Mouse (Mus musculus): ENCODE measurements around the gene Ifitm3. TPM values are rescaled to one million over a fixed set of nuclear protein-coding genes. Genes with fewer than 3 reads are reported as not detected.
A peak's percentile ranks its signal among the peaks of the same experiment; 100 is the strongest.

Ifitm3 gene
- polyA plus RNA-seq, 1 experiment from 2014 or later: 21.0 TPM

DNA sequence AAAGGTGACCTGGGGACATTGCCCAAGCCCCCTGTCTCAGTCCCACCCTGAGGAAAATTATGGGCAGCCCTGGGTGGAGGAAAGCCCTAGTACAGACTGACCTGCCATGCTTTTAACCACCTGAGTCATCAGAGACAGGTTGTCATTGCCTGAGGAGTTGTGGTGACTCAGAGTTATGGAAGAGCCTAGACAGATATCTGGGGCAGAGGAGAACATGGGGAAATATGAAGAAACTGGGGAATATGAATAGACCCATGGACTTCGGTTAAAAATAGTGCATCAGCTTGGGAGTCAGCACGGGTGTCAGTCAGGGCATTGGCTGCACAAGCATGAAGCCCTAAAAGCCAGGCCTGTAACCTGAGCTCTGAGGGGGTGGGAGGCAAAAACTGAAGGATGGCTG is 38.8 kb upstream of the Ifitm3 start:
- peaks cover 8% of the 10 kb centered on the region; the same call in 1 of the 2 replicates for H3K4me1 ChIP-seq (ENCODE audit: control insufficient read depth, insufficient read depth, low read length)
- no peak overlapping the region for H3K27ac ChIP-seq (ENCODE audit: low read depth, low read length)
- WGBS: 77% methylated on average over 2 of the region's 2 CpGs
- DNase-seq (ENCODE audit: low spot score): no peak
- H3K9ac ChIP-seq (ENCODE audit: low read length): no peak overlapping the region; the same call in 1 of the 2 replicates
- H3K4me3 ChIP-seq (ENCODE audit: low read depth, low read length): no peak overlapping the region
- ATAC-seq (ENCODE audit: insufficient read depth, low FRiP score, low TSS enrichment): no peak
- no peaks in the 10 kb centered on the region for H3K9me3 ChIP-seq (ENCODE audit: control insufficient read depth, low read length)
- H3K27me3 ChIP-seq (ENCODE audit: control insufficient read depth, insufficient read depth, low read length): no peaks in the 10 kb centered on the region
- no peaks in the 10 kb centered on the region for H3K36me3 ChIP-seq (ENCODE audit: control insufficient read depth, insufficient read depth, low read length)
- no peak overlapping the region for H3K4me2 ChIP-seq (ENCODE audit: low read depth)

DNA sequence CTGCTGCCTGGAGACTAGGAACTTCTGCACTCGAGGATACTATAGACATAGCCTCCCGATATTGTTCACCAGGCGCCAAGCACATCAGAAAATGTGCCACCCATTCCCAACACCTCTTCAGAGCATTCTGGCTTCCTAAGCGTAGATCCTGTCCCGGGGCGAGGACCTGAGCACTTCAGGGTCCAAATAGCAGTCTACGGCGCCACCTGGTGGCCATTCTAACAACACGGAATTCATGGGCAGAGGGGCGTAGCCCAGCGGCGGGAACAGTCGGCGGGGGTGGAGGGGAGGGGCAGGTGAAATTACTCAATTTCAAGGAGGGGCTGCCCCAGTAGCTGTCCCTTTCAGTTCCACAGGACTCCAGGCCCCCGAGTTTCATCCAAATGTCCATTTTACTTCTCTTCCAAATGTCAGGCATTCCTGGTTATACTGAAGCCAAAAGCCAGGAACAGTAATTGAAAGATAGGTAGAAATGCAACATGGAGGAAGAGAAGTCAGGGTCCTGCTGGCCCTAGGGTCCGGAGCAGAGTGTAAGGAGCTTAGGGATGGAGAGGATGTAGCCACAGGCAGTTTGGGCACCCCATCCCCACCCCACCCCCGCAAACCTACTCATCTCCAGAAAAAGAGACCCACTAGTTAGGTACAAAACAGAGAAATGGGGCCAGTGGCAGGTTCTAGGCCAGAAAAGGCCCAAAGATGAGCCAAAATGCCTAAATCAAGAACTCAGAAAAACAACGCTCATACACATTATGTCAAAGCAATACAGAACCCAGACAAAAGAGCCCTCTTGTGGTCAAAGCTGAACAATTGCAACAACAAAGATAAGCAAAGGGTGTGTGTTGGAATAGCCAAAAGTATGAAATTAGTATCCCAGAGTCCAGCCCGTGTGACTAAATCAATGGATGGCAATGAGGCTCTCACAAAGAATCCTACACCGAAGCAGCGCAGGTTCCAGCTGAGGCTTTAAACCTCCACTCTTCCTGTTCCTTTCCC is 38.0 kb upstream of the Ifitm3 start:
- DNase-seq (ENCODE audit: low spot score) (peak; percentile 92), ATAC-seq (ENCODE audit: insufficient read depth, low FRiP score, low TSS enrichment) (peak; percentile 89)
- no peaks in the 10 kb centered on the region for H3K36me3 ChIP-seq (ENCODE audit: control insufficient read depth, insufficient read depth, low read length)
- WGBS: 11% methylated on average over 21 of the region's 21 CpGs
- peaks cover 8% of the 10 kb centered on the region; the same call in 1 of the 2 replicates for H3K4me1 ChIP-seq (ENCODE audit: control insufficient read depth, insufficient read depth, low read length)
- H3K27ac ChIP-seq (ENCODE audit: low read depth, low read length): 0 out of 2 replicates have a peak overlapping the region, but pooled peaks have one; percentile 34
- H3K9ac ChIP-seq (ENCODE audit: low read length): peak overlapping the region; percentile 35; the same call in 1 of the 2 replicates
- peak overlapping the region; percentile 26 for H3K4me3 ChIP-seq (ENCODE audit: low read depth, low read length)
- no peaks in the 10 kb centered on the region for H3K9me3 ChIP-seq (ENCODE audit: control insufficient read depth, low read length)
- H3K4me2 ChIP-seq (ENCODE audit: low read depth): peak overlapping the region; percentile 69
- H3K27me3 ChIP-seq (ENCODE audit: control insufficient read depth, insufficient read depth, low read length): no peaks in the 10 kb centered on the region

DNA sequence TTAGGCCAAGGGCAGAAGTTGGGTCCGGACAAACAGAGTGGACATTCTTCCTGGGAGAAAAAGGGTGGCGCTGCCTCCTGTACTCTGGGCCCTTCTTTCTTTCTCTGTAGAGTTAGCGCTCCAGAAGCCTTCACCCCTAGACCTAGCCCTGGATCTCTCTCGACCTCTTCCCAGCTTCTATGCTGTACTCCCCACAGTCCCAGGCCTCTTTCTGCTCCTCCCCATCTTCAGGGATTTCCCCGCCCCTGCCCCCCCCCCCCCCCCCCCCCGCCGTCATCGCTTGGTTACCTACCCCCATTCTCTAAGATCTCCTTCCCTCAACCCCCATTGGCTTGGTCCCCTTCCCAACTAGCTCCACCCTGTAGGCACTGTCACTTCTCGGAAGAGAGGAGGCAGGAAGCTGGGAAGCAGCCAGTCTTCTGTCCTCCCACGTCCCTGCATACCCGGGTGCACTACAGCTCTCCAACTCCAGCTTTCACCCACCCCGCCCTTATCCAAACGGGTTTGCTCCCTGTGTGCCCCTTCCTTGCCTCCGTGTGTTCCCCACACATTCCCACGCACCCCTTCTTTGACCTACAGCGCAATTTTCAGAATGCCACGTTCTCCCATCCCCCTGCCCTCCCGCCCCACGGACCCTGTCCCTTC is 37.1 kb upstream of the Ifitm3 start:
- peak; percentile 61 for ATAC-seq (ENCODE audit: insufficient read depth, low FRiP score, low TSS enrichment)

DNA sequence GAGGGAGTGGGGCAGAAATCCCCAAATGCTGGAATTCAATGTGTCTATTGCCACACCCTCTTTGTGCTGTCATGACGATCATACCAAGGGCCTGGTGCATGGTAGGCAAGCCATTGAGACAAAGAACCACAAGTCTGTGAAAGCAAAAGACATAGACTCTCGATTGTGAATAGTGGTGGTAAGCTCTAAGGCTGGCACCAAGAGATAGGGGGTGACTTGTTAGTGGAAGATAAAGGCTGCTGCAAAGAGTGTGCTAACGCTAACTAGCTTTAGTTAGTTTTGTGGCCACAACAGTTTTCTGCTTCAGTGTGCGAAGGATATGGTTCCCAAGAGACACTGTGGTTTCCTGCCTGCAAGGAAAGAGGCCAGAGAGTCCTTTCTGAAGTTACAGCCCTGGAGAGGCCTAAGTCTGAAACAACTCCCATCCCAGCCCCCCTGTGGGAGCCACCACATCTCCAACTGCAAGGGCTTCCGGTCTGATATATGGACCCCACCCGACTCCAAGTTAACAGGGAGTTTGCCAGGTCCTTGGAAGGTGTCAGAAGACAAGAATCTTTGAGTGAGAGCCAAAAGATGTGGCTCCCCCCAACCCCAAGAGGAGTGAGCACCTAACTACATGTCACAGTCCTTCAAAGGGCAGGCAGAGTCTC is 36.5 kb upstream of the Ifitm3 start:
- WGBS: 78% methylated on average over 6 of the region's 6 CpGs
- H3K9me3 ChIP-seq (ENCODE audit: control insufficient read depth, low read length): no peaks in the 10 kb centered on the region
- H3K4me2 ChIP-seq (ENCODE audit: low read depth): no peak overlapping the region
- ATAC-seq (ENCODE audit: insufficient read depth, low FRiP score, low TSS enrichment): 0 out of 2 replicates have a peak, but pooled peaks have one; percentile 1
- H3K27me3 ChIP-seq (ENCODE audit: control insufficient read depth, insufficient read depth, low read length): no peaks in the 10 kb centered on the region
- H3K9ac ChIP-seq (ENCODE audit: low read length): no peak overlapping the region
- H3K36me3 ChIP-seq (ENCODE audit: control insufficient read depth, insufficient read depth, low read length): no peaks in the 10 kb centered on the region
- no peak overlapping the region for H3K4me3 ChIP-seq (ENCODE audit: low read depth, low read length)
- H3K27ac ChIP-seq (ENCODE audit: low read depth, low read length): no peak overlapping the region
- H3K4me1 ChIP-seq (ENCODE audit: control insufficient read depth, insufficient read depth, low read length): peaks cover 8% of the 10 kb centered on the region; the same call in 1 of the 2 replicates
- no peak for DNase-seq (ENCODE audit: low spot score)

More for the DNA sequence above, 37.1 kb upstream of the Ifitm3 start:
- Histone ChIP-seq H3K9me3 (ENCODE audit: control insufficient read depth, low read length) (no peaks in the 10 kb centered on the region), H3K27me3 (ENCODE audit: control insufficient read depth, insufficient read depth, low read length) (no peaks in the 10 kb centered on the region), H3K9ac (ENCODE audit: low read length) (peak overlapping the region; percentile 35; the same call in 1 of the 2 replicates), H3K4me2 (ENCODE audit: low read depth) (peak overlapping the region; percentile 69), H3K27ac (ENCODE audit: low read depth, low read length) (0 out of 2 replicates have a peak overlapping the region, but pooled peaks have one; percentile 34), H3K36me3 (ENCODE audit: control insufficient read depth, insufficient read depth, low read length) (no peaks in the 10 kb centered on the region), H3K4me3 (ENCODE audit: low read depth, low read length) (peak overlapping the region; percentile 26), H3K4me1 (ENCODE audit: control insufficient read depth, insufficient read depth, low read length) (peaks cover 8% of the 10 kb centered on the region; the same call in 1 of the 2 replicates)
- WGBS: 5% methylated on average over 15 of the region's 19 CpGs
- DNase-seq (ENCODE audit: low spot score): peak; percentile 35

DNA sequence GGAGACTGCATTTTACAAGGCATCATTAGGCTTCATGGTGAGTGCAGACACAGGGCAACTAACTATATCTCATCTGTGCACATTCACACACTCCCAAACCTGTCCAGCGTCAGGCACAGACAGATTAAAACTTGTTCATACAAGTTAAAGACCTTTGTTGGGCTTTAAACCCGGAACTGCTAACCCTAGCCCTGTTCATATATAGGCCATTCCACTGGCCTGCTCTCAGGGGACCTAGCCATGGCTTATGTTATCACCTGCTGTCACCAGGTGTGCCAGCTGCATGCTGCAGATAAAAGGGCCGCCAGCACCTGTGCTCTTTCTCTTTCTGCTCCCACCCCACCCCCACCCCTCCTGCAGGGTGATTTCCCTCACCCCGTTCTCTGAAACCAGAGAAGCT is 32.0 kb upstream of the Ifitm3 start:
- H3K27me3 ChIP-seq (ENCODE audit: control insufficient read depth, insufficient read depth, low read length): no peaks in the 10 kb centered on the region
- no peaks in the 10 kb centered on the region for H3K36me3 ChIP-seq (ENCODE audit: control insufficient read depth, insufficient read depth, low read length)
- DNase-seq (ENCODE audit: low spot score) (no peak), ATAC-seq (ENCODE audit: insufficient read depth, low FRiP score, low TSS enrichment) (no peak)
- no peak overlapping the region for H3K27ac ChIP-seq (ENCODE audit: low read depth, low read length)
- H3K4me1 ChIP-seq (ENCODE audit: control insufficient read depth, insufficient read depth, low read length): peaks cover 5% of the 10 kb centered on the region; the same call in 1 of the 2 replicates
- no peak overlapping the region for H3K9ac ChIP-seq (ENCODE audit: low read length)
- H3K9me3 ChIP-seq (ENCODE audit: control insufficient read depth, low read length): no peaks in the 10 kb centered on the region
- H3K4me2 ChIP-seq (ENCODE audit: low read depth): no peak overlapping the region
- no peak overlapping the region for H3K4me3 ChIP-seq (ENCODE audit: low read depth, low read length)
- WGBS: 59% methylated on average over 4 of the region's 4 CpGs

DNA sequence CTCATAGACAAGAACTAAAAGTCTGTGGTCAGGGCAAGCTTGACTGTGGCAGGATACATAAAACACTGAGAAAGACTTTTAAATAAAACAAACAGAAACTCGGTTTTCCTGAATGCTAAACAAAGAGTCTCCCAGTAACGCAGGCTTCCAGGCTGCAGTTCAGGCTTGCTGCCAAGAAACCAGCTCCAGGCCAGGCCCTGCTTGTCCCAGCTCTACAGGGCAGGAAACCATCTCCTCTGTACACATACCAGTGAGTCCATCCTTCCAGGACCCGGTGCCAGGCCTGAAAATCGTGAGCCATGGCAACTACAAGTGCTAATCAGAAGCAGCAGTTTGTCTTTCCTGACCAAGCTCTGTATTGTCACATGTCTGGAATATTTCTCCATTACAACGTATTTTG is 31.1 kb upstream of the Ifitm3 start:
- no peak overlapping the region for H3K27ac ChIP-seq (ENCODE audit: low read depth, low read length)

DNA sequence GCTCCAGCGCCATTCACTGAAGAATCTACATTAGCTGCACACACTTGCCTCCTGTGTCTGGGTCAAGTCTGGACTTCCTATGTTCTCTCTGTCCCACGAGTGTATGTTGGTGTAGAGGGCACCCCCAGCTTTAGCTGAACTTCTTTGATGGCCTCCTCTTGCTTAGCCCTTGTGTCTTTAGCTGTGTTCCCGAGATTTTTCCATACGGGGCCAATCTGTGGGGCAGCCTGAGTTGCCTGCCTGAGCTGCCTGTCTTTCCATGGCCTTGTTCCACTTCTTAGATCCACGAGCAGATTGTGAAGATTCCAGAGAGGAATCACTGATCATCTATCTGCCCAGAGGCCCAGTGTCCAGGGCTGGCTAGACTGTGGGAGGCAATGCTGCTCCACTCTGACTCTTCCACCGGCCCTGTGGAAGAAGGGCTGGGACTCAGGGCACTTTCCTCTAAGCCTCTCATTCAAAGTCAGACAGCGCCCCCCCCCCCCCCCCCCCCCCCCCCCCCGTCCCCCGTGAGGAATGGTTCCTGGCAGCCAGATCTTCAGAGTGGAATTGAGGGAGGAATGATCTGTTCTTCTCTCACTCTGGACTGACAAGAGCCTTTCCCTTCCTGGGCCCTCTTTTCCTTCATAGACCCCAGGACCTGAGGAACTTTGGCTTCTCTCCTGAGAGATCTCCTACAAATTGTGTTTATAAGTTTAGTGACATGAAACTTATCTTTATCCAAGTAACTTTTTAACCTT is 30.5 kb upstream of the Ifitm3 start:
- H3K27ac ChIP-seq (ENCODE audit: low read depth, low read length): no peak overlapping the region
- H3K4me1 ChIP-seq (ENCODE audit: control insufficient read depth, insufficient read depth, low read length): no peaks in the 10 kb centered on the region
- H3K36me3 ChIP-seq (ENCODE audit: control insufficient read depth, insufficient read depth, low read length): no peaks in the 10 kb centered on the region
- H3K9ac ChIP-seq (ENCODE audit: low read length): no peak overlapping the region
- WGBS: 46% methylated on average over 6 of the region's 9 CpGs
- DNase-seq (ENCODE audit: low spot score) (no peak), ATAC-seq (ENCODE audit: insufficient read depth, low FRiP score, low TSS enrichment) (no peak)
- H3K4me2 ChIP-seq (ENCODE audit: low read depth): no peak overlapping the region
- no peaks in the 10 kb centered on the region for H3K9me3 ChIP-seq (ENCODE audit: control insufficient read depth, low read length)
- no peak overlapping the region for H3K4me3 ChIP-seq (ENCODE audit: low read depth, low read length)
- H3K27me3 ChIP-seq (ENCODE audit: control insufficient read depth, insufficient read depth, low read length): no peaks in the 10 kb centered on the region

More for the DNA sequence above, 31.1 kb upstream of the Ifitm3 start:
- Histone ChIP-seq H3K4me3 (ENCODE audit: low read depth, low read length) (no peak overlapping the region), H3K4me1 (ENCODE audit: control insufficient read depth, insufficient read depth, low read length) (no peaks in the 10 kb centered on the region), H3K9me3 (ENCODE audit: control insufficient read depth, low read length) (no peaks in the 10 kb centered on the region), H3K36me3 (ENCODE audit: control insufficient read depth, insufficient read depth, low read length) (no peaks in the 10 kb centered on the region), H3K4me2 (ENCODE audit: low read depth) (no peak overlapping the region), H3K9ac (ENCODE audit: low read length) (no peak overlapping the region), H3K27me3 (ENCODE audit: control insufficient read depth, insufficient read depth, low read length) (no peaks in the 10 kb centered on the region)
- DNase-seq (ENCODE audit: low spot score) (no peak), ATAC-seq (ENCODE audit: insufficient read depth, low FRiP score, low TSS enrichment) (no peak)
- 39% methylated on average over 5 of the region's 5 CpGs for WGBS

All from neural tube, embryonic 11.5 days (tissue).